Mouse (Mus musculus) forebrain, postnatal 0 days (tissue): ENCODE data around the gene Anks1. TPM values are rescaled to one million over a fixed set of nuclear protein-coding genes. Genes with fewer than 3 reads are reported as not detected.

Experiments
- ATAC-seq: fragments of 200-750 bp; cut with Nextera tagmentation; 2 replicates; pipeline ENCODE4 v1.8.0; 2017; ENCODE audit warnings: mild to moderate bottlenecking, moderate library complexity
- DNase-seq: peaks from one replicate; pipeline ENCODE4 v3.0.0-alpha.2; 2015
- H3K27ac ChIP-seq: fragments of 300-500 bp; sonication (generic); 2 replicates; pipeline ENCODE4 v1.5.1; 2014; ENCODE audit warnings: low read depth, mild to moderate bottlenecking, antibody characterized with exemption, low read length, moderate library complexity, mixed read lengths
- H3K27me3 ChIP-seq: fragments of 300-500 bp; sonication (generic); 2 replicates; pipeline ENCODE4 v1.6.1; 2014; ENCODE audit warnings: mild to moderate bottlenecking, low read length, mixed read lengths; ENCODE audit not compliant: insufficient read depth
- H3K36me3 ChIP-seq: fragments of 300-500 bp; sonication (generic); 2 replicates; pipeline ENCODE4 v1.6.1; 2014; ENCODE audit warnings: mild to moderate bottlenecking, moderate library complexity; ENCODE audit not compliant: insufficient read depth
- H3K4me1 ChIP-seq: fragments of 300-500 bp; sonication (generic); 2 replicates; pipeline ENCODE4 v1.6.1; 2014; ENCODE audit warnings: antibody characterized with exemption; ENCODE audit not compliant: insufficient read depth
- H3K4me2 ChIP-seq: fragments of 300-500 bp; sonication (generic); 2 replicates; pipeline ENCODE4 v1.6.1; 2014; ENCODE audit warnings: low read depth, mild to moderate bottlenecking, moderate library complexity
- H3K4me3 ChIP-seq: fragments of 300-500 bp; sonication (generic); 2 replicates; pipeline ENCODE4 v1.5.1; 2014; ENCODE audit warnings: low read depth, low read length, mixed read lengths
- H3K9ac ChIP-seq: fragments of 300-500 bp; sonication (generic); 2 replicates; pipeline ENCODE4 v1.6.1; 2014; ENCODE audit warnings: mild to moderate bottlenecking
- H3K9me3 ChIP-seq: fragments of 300-500 bp; sonication (generic); 2 replicates; pipeline ENCODE4 v1.6.1; 2016; ENCODE audit warnings: low read length
- CTCF ChIP-seq: sonication (generic); IDR thresholded peaks from 2 replicates; pipeline ENCODE4 v1.5.1; 2016; ENCODE audit warnings: antibody characterized with exemption, control low read depth, low read depth
- WGBS: fragments of 180-500 bp; shearing (Covaris S2); extraction: QIAGEN DNeasy Blood & Tissue Kit; methylation state at CpG from one replicate; pipeline ENCODE4 v1.1.7; 2014; 5-methylcytosine and 5-hydroxymethylcytosine counted together
- polyA plus RNA-seq: library from polyadenylated mRNA; unstranded; fragments of >200 nt; fragmentation: Nextera tagmentation; extraction: Ambion mirVana; gene quantifications from 2 replicates; pipeline ENCODE4 v1.2.1, GENCODE M21; 2015
- total RNA-seq: library from RNA; depleted of rRNA; stranded (reverse); fragments of >200 nt; gene quantifications from 2 replicates; pipeline ENCODE4 v1.2.3, GENCODE M21; 2014

The Anks1 gene
- total and polyA plus RNA-seq, 2 experiments from 2014 or later: 21.1 to 67.4 TPM

GRCm38 (mm10) chr17:27883129-27883528, 26.0 kb upstream of the Anks1 start:
- no peak for TF ChIP-seq CTCF
- 90% methylated on average over 8 of the region's 8 CpGs for WGBS
- Histone ChIP-seq H3K4me3 (no peak overlapping the region), H3K4me2 (no peak overlapping the region), H3K9ac (no peak overlapping the region), H3K4me1 (no peaks in the 10 kb centered on the region), H3K36me3 (peaks cover 63% of the 10 kb centered on the region), H3K9me3 (no peaks in the 10 kb centered on the region), H3K27me3 (no peaks in the 10 kb centered on the region), H3K27ac (no peak overlapping the region)
- ATAC-seq: no peak
- no peak for DNase-seq

DNA sequence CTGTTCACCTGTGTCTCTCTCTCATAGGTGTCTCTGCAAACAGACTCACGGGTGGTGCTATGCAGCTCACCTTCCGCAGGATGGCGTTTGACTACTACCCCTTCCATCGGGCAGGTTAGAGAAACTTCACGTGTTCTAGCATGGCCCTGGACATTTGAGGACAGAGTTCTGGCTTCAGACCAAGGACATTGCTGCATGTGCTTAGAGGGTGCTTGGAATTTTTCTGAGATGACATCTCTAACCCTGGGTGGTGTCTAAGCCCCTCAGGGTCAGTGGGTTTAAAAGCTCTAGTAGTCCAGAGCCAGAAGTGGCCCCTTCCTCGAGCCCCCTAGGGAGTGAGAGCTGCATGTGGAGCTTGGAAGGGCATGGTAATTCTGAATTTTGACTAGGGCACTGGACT, 25.1 kb upstream of the Anks1 start:
- no peak overlapping the region for H3K27ac ChIP-seq
- TF ChIP-seq CTCF: no peak
- no peaks in the 10 kb centered on the region for H3K9me3 ChIP-seq
- no peak overlapping the region for H3K4me3 ChIP-seq
- WGBS: 93% methylated on average over 6 of the region's 6 CpGs
- no peak overlapping the region for H3K9ac ChIP-seq
- peaks cover 65% of the 10 kb centered on the region for H3K36me3 ChIP-seq
- no peak for ATAC-seq
- H3K27me3 ChIP-seq: no peaks in the 10 kb centered on the region
- no peak for DNase-seq
- no peaks in the 10 kb centered on the region for H3K4me1 ChIP-seq
- H3K4me2 ChIP-seq: no peak overlapping the region

DNA sequence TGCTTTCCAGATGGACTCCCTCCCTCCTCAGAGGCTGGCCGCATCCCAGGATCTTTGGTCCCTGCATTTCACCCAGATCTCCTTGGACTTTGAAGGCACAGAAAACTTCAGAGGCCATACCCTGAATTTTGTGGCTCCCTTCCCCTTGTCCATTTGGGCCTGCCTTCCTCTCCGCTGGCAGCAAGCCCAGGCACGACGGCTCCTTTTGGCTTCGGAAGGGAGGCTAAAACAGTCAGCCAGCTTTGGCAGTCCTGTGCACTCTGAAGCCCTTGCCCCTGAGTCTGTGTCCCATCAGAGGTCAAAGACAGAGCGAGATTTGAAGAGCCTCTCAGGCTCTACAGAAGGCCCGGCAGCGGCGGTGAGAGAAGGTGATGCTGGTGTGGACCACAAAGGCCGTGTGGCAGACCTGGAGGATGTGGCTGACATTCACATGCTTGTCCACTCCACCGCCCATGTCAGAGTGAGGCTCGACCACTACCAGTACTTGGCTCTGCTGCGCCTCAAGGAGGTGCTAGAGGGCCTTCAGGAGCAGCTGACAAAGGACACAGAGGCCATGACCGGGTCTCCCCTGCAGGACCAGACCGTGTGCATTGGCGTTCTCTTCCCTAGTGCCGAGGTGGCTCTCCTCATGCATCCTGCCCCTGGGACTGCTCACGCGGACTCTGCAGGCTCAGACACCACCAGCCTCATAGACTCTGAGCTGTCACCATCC, 22.5 kb upstream of the Anks1 start:
- Histone ChIP-seq H3K27ac (no peak overlapping the region), H3K27me3 (no peaks in the 10 kb centered on the region), H3K9ac (no peak overlapping the region), H3K36me3 (peaks cover 67% of the 10 kb centered on the region), H3K9me3 (no peaks in the 10 kb centered on the region), H3K4me2 (no peak overlapping the region), H3K4me1 (no peaks in the 10 kb centered on the region), H3K4me3 (no peak overlapping the region)
- no peak for ATAC-seq
- 80% methylated on average over 19 of the region's 19 CpGs for WGBS
- TF ChIP-seq CTCF: no peak
- no peak for DNase-seq

- H3K4me3 ChIP-seq: peak overlapping the region; percentile 96
- peak; percentile 96 for DNase-seq
- peak; percentile 57 for TF ChIP-seq CTCF
- WGBS: under 1% methylated on average over 45 of the region's 45 CpGs
- no peaks in the 10 kb centered on the region for H3K27me3 ChIP-seq
- H3K27ac ChIP-seq: peak overlapping the region; percentile 81
- peak overlapping the region; percentile 84 for H3K9ac ChIP-seq
- H3K36me3 ChIP-seq: peaks cover 18% of the 10 kb centered on the region
- ATAC-seq: peak; percentile 60
- no peaks in the 10 kb centered on the region for H3K9me3 ChIP-seq
- H3K4me1 ChIP-seq: peaks cover 18% of the 10 kb centered on the region; the same call in 1 of the 2 replicates
- H3K4me2 ChIP-seq: peak overlapping the region; percentile 79
Measured at GRCm38 (mm10) chr17:27907512-27908205, 1.4 kb upstream of the Anks1 start.

DNA sequence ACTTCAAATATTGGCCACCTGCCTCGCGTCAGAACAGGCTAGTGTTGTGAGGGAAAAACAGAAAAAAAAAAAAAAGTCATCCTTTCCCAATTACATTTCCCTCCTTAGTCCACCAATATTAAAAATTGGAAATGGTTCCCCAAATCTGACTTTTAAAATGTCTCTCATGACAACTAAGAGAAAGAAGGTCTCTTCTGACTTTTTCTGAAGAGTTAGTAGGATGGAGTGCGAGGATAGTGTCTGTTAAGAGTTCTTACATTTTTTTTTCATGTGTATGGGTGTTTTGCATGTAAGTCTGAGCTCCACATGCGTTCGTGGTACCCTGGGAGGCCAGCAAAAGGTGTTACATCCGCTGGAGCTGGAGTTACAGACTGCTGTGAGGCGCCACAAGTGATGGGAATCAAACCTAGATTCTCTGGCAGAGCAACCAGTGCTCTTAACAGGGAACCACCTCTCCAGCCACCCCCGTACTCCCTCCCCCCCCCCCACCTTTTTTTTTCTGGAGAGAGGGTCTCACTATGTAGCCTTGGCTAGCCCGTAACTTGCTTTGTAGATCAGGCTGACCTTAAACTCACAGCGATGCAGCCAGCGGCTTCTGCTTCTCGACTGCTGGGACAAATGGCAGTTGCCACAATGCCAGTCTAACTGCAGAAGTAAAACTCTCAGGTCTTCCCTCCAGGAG, 759 bp upstream of the Anks1 start:
- peak overlapping the region; percentile 79 for H3K4me2 ChIP-seq
- H3K9me3 ChIP-seq: no peaks in the 10 kb centered on the region
- H3K4me1 ChIP-seq: peaks cover 18% of the 10 kb centered on the region; the same call in 1 of the 2 replicates
- H3K36me3 ChIP-seq: peaks cover 15% of the 10 kb centered on the region
- peak overlapping the region; percentile 77 for H3K9ac ChIP-seq
- peak; percentile 57; the same call in 1 of the 2 replicates for TF ChIP-seq CTCF
- 0% methylated on average over 12 of the region's 12 CpGs for WGBS
- ATAC-seq: no peak
- DNase-seq: peak; percentile 4
- peak overlapping the region; percentile 96 for H3K4me3 ChIP-seq
- peak overlapping the region; percentile 93 for H3K27ac ChIP-seq
- H3K27me3 ChIP-seq: no peaks in the 10 kb centered on the region

DNA sequence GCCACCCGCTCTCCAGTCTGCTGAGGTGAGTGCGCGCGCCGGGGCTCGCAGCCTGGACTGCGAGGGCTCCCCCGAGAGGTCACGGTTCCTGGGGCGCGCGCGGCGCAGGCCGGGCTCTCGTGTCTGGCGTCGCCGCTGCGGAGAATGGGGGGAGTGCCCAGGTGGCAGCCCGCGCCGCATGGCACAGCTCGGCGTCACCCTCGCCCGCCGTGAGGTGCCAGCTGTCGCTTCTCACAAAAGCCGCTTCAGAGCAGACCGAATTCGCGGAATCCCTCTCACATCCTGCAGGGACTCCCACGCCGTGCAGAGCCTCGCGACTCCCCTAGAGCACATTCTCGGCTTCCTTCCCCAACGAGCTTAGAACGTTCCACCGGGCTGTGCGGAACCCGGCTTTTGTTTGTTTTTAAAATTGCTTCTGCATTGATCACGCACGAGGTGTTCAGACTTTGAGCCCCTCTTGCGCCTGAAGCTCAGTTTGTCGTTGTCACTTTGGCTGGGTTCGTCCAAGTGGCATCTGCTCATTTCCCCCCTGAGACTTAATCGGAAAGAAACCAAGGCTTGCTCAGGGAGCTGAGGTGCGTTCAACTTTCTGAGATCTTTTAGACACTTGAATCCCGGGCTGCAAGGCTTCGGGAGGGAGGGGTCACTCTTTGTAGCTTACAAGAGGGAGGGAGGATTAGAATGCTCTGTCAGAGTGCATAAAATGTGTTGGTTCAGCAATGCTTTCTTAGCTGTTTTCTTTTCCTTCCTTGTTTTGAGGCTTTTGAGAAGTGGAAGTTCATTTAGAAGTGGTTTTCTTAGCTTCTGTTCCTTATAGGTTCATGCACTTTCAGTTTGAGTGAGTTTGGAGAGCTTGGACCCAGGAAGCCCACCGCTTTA, 755 bp downstream of the Anks1 start, which contains the start of gene Taf11:
Gene Taf11 (minus strand): TSS at position 223 of the 879 bp plus-strand sequence.
- Histone ChIP-seq H3K9ac (peak within 1 kb of the TSS; percentile 77), H3K4me1 (peaks cover 18% of the 10 kb centered on the region; the same call in 1 of the 2 replicates), H3K4me2 (peak within 1 kb of the TSS; percentile 79), H3K4me3 (peak within 1 kb of the TSS; percentile 96), H3K27me3 (no peaks in the 10 kb centered on the region), H3K36me3 (peaks cover 11% of the 10 kb centered on the region), H3K27ac (peak within 1 kb of the TSS; percentile 93), H3K9me3 (no peaks in the 10 kb centered on the region)
- TF ChIP-seq CTCF: peak; percentile 23; the same call in 1 of the 2 replicates
- DNase-seq (peak; percentile 74), ATAC-seq (peak; percentile 68)
- 2% methylated on average over 53 of the region's 53 CpGs for WGBS
